In genomic region chr8:124943801-124944200, GRCm38 (mm10) we compare ENCODE assay signal across 16 mouse cellular contexts.
"Had no signal": no experiment of that assay in that cellular context is flagged by ENCODE, and none has a peak within 500 bp of the region (broad histone marks: within the 10 kb centered on the region; RNA-seq: fewer than 3 reads in every experiment).

No protein-coding gene starts in this region.

- H3K9ac ChIP-seq: limb, embryonic 13.5 days; liver, embryonic 12.5 days; liver, embryonic 15.5 days; lung, embryonic 15.5 days had no signal

- H3K27ac ChIP-seq: limb, embryonic 10.5 days; limb, embryonic 13.5 days; liver, embryonic 12.5 days; liver, embryonic 15.5 days; lung, embryonic 15.5 days; midbrain, embryonic 10.5 days had no signal

- DNase-seq: kidney, adult 9 months; kidney, postnatal 14 days; kidney, postnatal 4 days; liver; lung, adult 18-20 months; lung, postnatal 10 days; lung, postnatal 36 days; midbrain, embryonic 14.5 days; thymus, adult 18-20 months; thymus, postnatal 36 days had no signal

- H3K9me3 ChIP-seq: limb, embryonic 10.5 days; limb, embryonic 13.5 days; liver, embryonic 12.5 days; liver, embryonic 15.5 days; lung, embryonic 15.5 days; midbrain, embryonic 10.5 days had no signal

- ATAC-seq: liver, embryonic 12.5 days had no signal

- H3K4me3 ChIP-seq: limb, embryonic 10.5 days; limb, embryonic 13.5 days; liver, embryonic 12.5 days; liver, embryonic 15.5 days; lung, embryonic 15.5 days had no signal

- H3K4me2 ChIP-seq: limb, embryonic 13.5 days; liver, embryonic 12.5 days; liver, embryonic 15.5 days; lung, embryonic 15.5 days had no signal

- H3K27me3 ChIP-seq: limb, embryonic 13.5 days; lung, embryonic 15.5 days had no signal
